Mouse (Mus musculus) left cerebral cortex, adult 2 months (tissue): ENCODE measurements around the gene Chn2. TPM values are rescaled to one million over a fixed set of nuclear protein-coding genes. Genes with fewer than 3 reads are reported as not detected.

Source experiments
- DNase-seq, 2 experiments: peaks; one replicate each; pipeline ENCODE4 v3.0.0; 2021 to 2022; ENCODE audit warnings: low spot score in 2 of 2, mixed read lengths in 1 of 2; ENCODE audit errors: extremely low spot score in 1 of 2
- H3K27ac ChIP-seq: fragments of 200-600 bp; 2 replicates; pipeline ENCODE4 v1.8.1; 2022
- H3K4me3 ChIP-seq: fragments of 200-600 bp; 2 replicates; pipeline ENCODE4 v1.8.1; 2022
- CTCF ChIP-seq: fragments of 200-600 bp; IDR thresholded peaks from 2 replicates; pipeline ENCODE4 v1.8.1; 2022; ENCODE audit warnings: antibody characterized with exemption, mild to moderate bottlenecking, moderate library complexity
- intact Hi-C: fragments of 180-260 bp; cut with DNase I; formaldehyde crosslinking; loops from one replicate; pipeline ENCODE4 v1.15.1; 2025
- total RNA-seq, 2 experiments: library from RNA; stranded (reverse); gene quantifications; 2 replicates each; pipeline ENCODE4 v1.2.3; 2021

The Chn2 gene
- total RNA-seq, 2 experiments from 2014 or later: 38.9 to 42.0 TPM

GRCm38 (mm10) chr6:54211939-54212338 lies 172.6 kb downstream of the Chn2 start:
- no peak for DNase-seq
- no peak for TF ChIP-seq CTCF
- H3K4me3 ChIP-seq: no peak overlapping the region
- H3K27ac ChIP-seq: no peak overlapping the region
- intact Hi-C loops: no loop called here

GRCm38 (mm10) chr6:54213743-54214142 lies 174.4 kb downstream of the Chn2 start:
- intact Hi-C loops: no loop called here
- DNase-seq: no peak
- Histone ChIP-seq H3K4me3 (no peak overlapping the region), H3K27ac (no peak overlapping the region)
- TF ChIP-seq CTCF: no peak

GRCm38 (mm10) chr6:54215636-54216035 lies 176.3 kb downstream of the Chn2 start:
- no peak overlapping the region for H3K4me3 ChIP-seq
- DNase-seq: no peak
- no peak for TF ChIP-seq CTCF
- H3K27ac ChIP-seq: no peak overlapping the region
- intact Hi-C loops: no loop called here

DNA sequence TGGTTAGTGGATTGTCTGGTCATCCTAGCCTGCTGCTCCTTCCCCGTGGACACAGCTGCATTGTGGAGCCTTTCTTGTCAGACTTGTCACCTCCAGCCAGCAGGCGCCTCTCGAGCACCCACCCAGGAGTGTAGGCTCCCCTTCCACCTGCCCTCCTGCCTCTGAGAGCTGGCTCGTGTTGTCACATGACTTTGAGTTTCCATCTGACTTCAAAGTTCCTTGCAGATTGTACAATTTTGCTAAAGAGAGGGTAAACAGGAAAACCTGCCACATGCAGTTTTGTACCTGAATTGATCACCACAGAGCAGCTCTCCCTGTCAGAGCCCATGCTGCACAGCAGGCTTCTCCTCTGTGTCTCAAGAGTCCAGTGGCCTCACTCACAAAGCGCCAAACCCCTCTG lies 177.2 kb downstream of the Chn2 start:
- no peak for TF ChIP-seq CTCF
- H3K27ac ChIP-seq: no peak overlapping the region
- intact Hi-C loops: no loop called here
- no peak overlapping the region for H3K4me3 ChIP-seq
- no peak for DNase-seq

DNA sequence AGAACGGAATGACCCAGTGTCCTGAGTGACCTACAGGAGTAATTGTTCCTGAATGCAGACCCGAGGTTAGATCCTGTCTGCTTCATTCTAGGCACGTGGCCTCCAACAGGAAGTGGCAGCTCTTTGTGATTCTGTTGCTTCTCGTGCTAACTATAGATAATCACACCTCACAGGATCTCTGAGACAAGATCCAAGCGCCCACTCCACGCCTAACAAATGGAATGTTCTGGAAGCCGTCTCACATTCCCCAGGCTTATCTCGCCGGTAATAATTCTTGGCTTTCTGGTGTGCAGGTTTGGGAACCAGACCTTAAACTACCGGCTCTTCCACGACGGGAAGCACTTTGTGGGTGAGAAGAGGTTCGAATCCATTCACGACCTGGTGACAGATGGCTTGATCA lies 180.8 kb downstream of the Chn2 start:
- DNase-seq: no peak
- intact Hi-C loops: no loop called here
- no peak overlapping the region for H3K27ac ChIP-seq
- no peak overlapping the region for H3K4me3 ChIP-seq
- TF ChIP-seq CTCF: no peak

DNA sequence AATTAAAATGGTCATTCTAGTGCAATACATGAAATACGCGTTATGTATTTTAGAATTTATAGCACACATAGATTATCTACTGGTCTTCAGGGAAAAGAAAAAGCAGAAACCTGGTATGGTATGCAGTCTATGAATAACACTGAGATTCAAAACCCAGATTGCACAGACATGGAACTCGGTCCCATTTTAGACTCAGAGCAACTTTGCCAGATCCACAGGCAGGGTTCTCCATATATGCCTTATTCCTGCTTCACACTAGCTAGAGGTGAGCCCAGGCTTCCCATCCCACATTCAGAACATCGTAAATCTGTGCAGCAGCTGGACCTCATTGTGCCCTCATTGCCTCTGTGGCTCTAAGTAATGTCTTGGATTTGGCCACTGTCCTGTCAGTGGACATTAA lies 184.2 kb downstream of the Chn2 start:
- no peak for DNase-seq
- H3K27ac ChIP-seq: no peak overlapping the region
- TF ChIP-seq CTCF: no peak

GRCm38 (mm10) chr6:54224325-54224724 lies 185.0 kb downstream of the Chn2 start:
- Histone ChIP-seq H3K4me3 (no peak overlapping the region), H3K27ac (no peak overlapping the region)
- no peak for DNase-seq
- intact Hi-C loops: no loop called here
- no peak for TF ChIP-seq CTCF

More for the DNA sequence above, 184.2 kb downstream of the Chn2 start:
- intact Hi-C loops: no loop called here
- no peak overlapping the region for H3K4me3 ChIP-seq

DNA sequence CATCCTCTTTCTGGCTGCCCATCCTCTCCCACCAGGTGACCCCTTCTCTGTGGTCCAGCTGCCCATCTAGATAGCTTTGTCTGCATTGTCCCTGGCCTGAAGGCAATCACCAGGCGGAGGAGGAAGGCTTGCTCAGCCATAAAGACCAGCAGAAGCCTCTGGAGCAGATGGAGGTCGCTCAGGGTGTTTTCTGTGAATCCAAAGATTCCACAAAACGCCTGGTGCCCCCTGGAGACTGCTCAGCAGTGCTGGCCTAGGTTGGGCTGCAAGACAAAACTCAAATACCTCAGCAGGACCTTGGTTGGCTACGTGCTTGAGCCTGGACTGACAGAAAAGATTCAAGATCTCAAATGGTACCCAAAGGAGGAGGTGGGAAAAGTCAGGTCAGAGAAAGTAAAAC lies 186.0 kb downstream of the Chn2 start:
- no peak overlapping the region for H3K27ac ChIP-seq
- H3K4me3 ChIP-seq: no peak overlapping the region
- DNase-seq: no peak
- intact Hi-C loops: loop anchor here (5.0 kb wide), 3 partner anchors 53 to 443 kb away; no protein-coding TSS in a partner anchor
- TF ChIP-seq CTCF: peak; percentile 9

DNA sequence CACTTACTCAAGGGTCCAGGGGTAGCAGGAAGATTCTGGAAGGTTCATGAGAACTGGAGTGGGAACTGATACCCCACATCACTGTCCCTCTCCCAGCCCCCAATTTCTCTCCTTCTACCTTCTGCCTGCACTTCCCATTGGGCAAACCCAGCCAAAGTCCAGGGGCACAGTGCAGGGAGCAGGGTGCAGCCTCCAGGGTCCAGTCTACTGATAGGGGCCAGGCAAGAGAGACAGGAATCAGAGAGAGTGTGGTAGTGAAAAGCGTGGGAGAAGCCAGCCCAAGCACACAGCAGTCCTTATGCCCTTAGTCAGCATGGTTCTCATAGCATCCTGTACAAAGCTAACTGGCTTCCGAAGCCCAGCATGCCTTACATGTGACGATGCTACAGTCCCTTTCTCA lies 187.7 kb downstream of the Chn2 start:
- no peak for DNase-seq
- Histone ChIP-seq H3K27ac (no peak overlapping the region), H3K4me3 (no peak overlapping the region)
- TF ChIP-seq CTCF: no peak
- intact Hi-C loops: loop anchor here (5.0 kb wide), 3 partner anchors 55 to 445 kb away; no protein-coding TSS in a partner anchor

DNA sequence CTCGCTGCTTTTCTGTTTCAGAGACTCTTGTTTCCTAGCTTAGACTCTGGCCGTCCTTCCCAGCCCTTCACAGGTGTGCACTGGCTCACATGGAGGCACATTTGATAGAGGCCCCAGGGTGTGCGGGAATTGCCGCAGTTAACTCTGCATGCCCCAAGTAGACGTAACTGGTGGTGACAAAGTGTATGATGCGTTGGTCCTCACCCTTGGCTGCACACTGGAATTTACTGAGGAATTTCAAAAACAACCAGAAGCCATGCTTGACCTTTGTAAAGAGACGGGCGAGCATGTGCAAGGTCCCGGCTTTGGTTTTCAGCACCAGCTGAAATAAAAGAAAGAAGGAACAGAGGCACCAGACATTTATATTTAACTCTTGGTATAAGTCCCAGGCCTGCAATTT lies 189.1 kb downstream of the Chn2 start:
- no peak for TF ChIP-seq CTCF
- no peak for DNase-seq
- intact Hi-C loops: loop anchor here (2.0 to 5.0 kb wide), 5 partner anchors 56 to 446 kb away; no protein-coding TSS in a partner anchor
- no peak overlapping the region for H3K4me3 ChIP-seq
- no peak overlapping the region for H3K27ac ChIP-seq

DNA sequence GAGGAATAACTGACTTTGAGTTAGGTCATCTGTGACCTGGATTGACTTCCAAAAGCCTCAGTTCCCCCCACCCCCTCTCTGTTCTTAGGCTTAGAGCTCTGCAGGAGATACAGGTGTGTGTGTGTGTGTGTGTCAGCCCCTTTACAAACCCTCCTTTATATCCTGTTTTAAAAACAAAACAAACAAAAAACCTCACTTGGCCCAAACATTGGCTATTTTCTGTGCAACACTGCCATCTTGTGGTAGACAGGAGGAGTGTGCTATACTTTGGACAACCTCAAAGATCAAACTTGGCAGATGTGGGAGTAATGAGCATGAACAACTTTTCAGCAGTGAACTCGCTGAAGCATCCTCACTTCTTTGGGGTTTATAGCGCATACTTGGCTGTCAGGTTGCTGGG lies 189.5 kb downstream of the Chn2 start:
- Histone ChIP-seq H3K27ac (no peak overlapping the region), H3K4me3 (no peak overlapping the region)
- peak; percentile 83 for TF ChIP-seq CTCF
- peak in 1 of 2 experiments; percentile 29 for DNase-seq
- intact Hi-C loops: loop anchor here (2.0 to 5.0 kb wide), 5 partner anchors 57 to 447 kb away; no protein-coding TSS in a partner anchor

DNA sequence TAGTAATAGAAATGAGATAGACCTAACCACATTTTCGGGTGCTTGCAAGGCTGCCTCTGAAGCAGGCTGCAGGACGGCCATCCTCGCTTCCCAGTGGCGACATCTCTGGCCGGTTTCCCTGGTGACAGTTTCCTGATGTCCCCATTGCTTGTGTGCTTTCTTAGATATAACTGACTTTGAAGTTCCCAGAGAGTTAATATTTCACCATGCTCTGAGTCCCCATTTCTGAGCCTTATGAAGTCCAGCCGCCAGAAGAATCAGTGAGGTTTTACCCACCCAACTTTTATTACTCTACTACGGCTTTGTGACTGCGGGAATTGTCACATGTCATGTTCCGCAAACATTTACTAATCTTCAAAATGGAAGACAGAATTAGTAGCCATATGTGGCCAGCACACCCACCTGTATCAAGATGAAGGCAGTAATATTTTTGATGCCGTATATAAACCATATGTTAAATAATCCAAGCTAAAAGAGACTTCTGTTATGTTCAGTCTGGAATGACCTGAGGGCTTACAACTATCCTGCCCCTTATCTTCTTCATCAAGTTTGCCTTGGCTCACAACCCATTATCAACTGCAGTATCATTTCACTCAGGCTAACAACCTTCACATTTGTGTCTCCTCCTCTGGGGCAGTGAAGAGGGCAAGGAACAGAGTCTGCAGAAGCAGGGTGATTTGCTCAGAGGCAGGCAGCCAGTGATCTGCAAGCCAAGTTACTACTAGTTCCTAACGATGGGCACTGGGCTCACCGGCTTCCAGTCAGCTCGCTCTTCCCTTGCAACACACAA lies 192.6 kb downstream of the Chn2 start:
- H3K27ac ChIP-seq: no peak overlapping the region

DNA sequence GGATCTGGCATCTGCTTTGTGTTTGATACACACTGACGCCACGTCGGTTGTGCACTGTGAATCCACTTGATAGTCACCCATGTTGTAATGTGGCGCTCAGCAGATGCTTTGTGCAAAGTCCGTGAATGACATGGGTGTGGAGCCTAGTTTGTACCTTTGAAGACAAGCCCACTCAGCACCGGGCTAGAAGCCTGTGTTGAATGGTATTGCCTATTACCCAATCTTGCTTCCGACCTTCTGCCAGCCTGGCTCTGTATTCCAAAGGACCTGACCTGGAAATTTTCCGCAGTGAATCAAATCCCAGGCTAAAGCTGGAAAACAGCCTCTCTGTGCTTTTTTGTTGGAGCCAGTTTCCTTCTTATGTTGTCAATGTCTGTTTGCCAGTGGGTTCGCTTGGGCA lies 197.1 kb downstream of the Chn2 start:
- no peak for TF ChIP-seq CTCF
- no peak for DNase-seq
- H3K4me3 ChIP-seq: no peak overlapping the region
- intact Hi-C loops: no loop called here
- H3K27ac ChIP-seq: no peak overlapping the region

More for the DNA sequence above, 192.6 kb downstream of the Chn2 start:
- intact Hi-C loops: no loop called here
- no peak for TF ChIP-seq CTCF
- H3K4me3 ChIP-seq: no peak overlapping the region
- no peak for DNase-seq
